Mouse (Mus musculus) liver (tissue): ENCODE data around the gene Ttc7b.
A peak's percentile ranks its signal among the peaks of the same experiment; 100 is the strongest.

ENCODE experiments used
- DNase-seq: peaks from one replicate; pipeline ENCODE4 v3.0.0-alpha.2; 2020; ENCODE audit warnings: mixed read lengths

The Ttc7b gene

DNA sequence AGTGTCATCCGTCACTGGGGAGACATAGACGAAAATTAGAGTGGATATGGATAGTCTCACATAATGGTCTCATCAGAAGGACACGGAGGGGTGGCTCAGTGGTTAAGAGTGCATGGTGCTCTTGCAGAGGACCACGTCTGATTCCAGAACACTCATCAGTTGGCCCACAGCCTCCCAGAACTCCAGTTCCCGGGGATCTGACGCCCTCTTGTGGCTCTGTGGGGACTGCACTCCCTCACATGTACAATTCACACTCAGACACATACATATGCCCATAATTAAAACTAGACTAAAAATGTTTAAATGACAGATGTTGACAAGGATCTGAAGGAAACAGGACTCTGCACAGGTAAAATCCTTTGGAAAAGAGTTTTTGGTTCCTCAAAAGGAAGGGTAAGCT is 34.4 kb downstream of the Ttc7b start:
- DNase-seq: no peak

DNA sequence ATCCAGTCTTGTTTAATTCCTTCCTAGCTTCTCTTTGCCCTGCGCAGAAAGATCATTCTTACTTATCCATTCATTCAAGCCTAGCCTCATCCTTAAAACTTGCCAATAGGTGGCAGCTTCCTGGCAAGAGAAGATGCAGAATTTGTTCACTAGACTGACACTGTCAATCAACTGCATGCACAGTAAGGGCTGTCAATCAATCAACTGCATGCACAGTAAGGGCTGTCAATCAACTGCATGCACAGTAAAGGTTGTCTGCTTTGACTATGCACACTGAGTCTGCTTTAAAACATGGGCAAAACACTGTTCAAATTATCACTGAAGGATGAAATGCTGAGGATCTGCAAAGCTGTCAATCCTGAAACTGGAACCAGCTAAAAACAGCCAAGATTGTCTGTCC is 37.6 kb downstream of the Ttc7b start:
- DNase-seq: no peak

DNA sequence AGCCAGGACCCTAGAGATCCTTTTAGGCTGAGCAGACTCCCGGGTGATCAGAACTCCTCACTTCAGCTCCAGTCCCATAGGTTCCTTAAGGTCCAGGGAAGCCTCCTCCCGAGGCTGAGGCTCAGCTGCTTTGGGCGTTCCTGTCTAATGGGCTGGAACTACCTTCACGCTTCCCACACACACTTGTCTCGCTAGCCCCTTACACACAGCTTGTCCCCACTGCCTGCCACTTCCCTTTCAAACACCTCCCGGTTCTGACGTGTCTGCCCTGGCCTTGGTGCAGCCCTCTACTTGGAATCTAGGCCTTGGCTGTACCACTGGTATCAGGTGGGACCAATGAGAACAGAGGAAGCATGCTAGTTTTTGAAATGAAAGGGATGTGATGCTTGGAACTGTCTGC is 38.4 kb downstream of the Ttc7b start:
- DNase-seq: no peak

DNA sequence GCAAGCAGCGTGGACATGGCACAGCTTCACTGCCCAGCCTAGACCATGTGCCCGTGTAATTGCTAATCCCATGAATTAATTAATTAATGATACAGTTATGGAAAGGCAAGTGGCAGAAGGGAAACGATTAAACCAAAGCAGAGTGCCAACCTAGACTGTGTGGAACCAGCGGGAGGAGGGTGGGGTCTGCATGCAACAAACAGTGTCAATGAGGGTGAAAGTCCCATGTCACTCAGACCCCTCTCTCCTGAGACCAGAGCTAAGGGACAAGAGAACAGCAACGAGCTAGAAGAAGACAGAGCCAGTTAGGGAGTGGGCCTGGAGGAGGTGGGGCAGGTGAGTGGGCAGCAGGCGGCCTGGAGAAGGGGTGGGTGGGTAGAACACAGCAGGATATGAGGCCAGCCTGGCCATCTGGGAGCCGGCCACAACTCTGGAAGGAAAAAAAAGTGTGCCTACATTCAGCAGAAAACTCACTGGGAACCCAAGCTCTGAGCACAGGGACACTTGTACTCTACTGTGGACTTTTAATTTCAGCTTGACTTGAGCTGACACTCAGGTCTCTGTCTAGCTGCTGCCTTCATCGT is 39.1 kb downstream of the Ttc7b start:
- DNase-seq: no peak

- no peak for DNase-seq
Measured at GRCm38 (mm10) chr12:100480642-100481442, 39.8 kb downstream of the Ttc7b start.

GRCm38 (mm10) chr12:100479892-100480621 is 40.6 kb downstream of the Ttc7b start:
- DNase-seq: peak; percentile 78

- DNase-seq: no peak
Measured at GRCm38 (mm10) chr12:100479270-100479869, 41.3 kb downstream of the Ttc7b start.

- no peak for DNase-seq
Measured at GRCm38 (mm10) chr12:100478615-100479014, 42.0 kb downstream of the Ttc7b start.

- no peak for DNase-seq
Measured at GRCm38 (mm10) chr12:100478151-100478550, 42.5 kb downstream of the Ttc7b start.

DNA sequence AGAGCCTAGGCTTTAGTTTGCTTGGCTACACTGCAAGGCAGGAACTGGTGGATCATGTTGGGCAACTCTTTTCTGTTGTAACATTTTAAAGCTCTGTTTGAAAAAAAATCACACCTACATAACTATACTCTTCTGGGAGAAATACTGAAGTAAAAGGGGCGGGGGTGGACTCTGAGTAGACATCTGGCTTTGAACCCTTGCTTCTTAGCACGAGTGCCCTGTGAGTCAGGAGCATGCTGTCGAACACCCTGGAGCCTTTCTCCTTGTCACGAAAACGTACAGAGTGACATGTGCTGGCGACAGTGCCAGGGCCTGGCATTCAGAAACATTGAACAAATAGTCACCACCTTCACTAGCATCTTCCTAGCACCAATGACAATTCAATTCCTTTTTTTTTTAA is 43.2 kb downstream of the Ttc7b start:
- no peak for DNase-seq

GRCm38 (mm10) chr12:100476351-100476750 is 44.3 kb downstream of the Ttc7b start:
- no peak for DNase-seq

- no peak for DNase-seq
Measured at GRCm38 (mm10) chr12:100475489-100475888, 45.1 kb downstream of the Ttc7b start.

GRCm38 (mm10) chr12:100474661-100475321 is 45.8 kb downstream of the Ttc7b start:
- DNase-seq: no peak

GRCm38 (mm10) chr12:100470295-100470694 is 50.3 kb downstream of the Ttc7b start:
- DNase-seq: no peak

GRCm38 (mm10) chr12:100469503-100470293 is 50.9 kb downstream of the Ttc7b start:
- DNase-seq: no peak

- DNase-seq: peak; percentile 21
Measured at GRCm38 (mm10) chr12:100465101-100465715, 55.4 kb downstream of the Ttc7b start.

GRCm38 (mm10) chr12:100457701-100458100 is 62.9 kb downstream of the Ttc7b start:
- no peak for DNase-seq

DNA sequence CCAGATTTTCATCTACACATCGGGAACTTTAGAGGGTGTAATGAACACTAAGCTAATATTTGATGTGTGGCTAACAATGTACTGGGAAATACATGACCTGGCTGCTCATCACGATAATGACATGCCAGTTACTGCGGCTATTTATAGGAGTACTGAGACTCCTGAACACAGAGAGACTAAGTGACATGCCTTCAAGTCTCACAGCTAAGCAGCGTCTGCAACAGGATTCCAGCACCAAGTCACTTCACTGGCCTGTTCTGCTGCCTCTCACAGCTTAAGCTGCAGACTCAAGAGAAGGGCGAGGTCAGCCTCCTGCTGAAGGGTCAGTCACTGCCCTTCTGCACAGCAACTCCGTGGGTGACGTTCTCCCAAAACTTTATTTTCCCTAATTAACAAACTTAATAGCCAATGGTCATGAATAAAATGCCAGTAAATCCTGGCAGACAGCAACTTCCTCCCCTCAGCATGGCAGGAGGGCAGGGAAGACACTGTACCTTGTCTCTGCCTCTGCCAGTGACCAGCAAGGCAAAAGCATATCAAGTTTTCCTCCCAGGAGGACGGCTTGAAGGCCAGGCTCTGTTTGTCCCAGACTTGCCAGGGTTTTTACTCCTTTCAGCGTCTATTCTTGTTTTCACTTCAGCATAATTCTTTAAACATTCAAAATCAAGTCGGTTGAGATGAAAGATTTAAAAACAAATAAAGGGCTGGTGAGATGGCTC is 64.2 kb downstream of the Ttc7b start:
- no peak for DNase-seq

DNA sequence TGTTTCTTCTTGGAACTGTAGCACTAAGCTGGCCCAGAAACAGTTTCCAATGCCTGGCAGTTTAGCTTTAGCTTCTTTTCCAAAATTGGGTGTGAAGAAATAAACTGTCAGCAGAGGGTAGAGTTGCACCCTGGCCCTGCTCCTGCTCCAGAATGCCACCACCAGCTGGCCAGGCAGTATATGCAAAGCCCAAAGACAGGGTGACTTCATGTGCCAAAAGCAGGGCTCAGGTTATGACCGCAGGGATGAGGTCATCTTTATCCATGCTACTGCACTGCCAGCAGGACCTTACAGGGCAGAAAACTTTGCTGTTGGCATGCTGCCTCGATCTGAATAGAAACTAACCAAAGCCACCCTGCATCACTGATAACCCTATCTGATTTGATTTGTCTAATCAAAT is 65.2 kb downstream of the Ttc7b start:
- no peak for DNase-seq

GRCm38 (mm10) chr12:100447701-100448277 is 72.8 kb downstream of the Ttc7b start:
- no peak for DNase-seq

DNA sequence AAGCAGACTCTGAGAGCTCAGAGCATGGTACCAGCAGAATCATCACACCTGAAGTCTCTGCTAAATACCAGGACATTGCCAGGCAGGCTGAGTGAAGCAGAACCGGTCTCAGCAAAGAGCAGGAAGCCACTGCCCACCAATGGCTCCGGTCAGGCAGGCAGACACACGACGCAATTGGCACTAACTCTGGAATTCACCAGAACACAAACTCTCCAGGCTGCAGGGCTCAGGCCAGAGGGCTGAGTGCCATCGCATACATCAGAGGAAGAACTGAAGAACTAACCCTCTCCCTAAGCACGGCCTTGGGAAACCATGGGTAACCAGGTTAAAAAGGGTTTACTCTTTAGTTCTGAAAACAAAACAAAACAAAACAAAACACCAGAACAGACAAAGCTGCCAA is 73.5 kb downstream of the Ttc7b start:
- no peak for DNase-seq
